Mouse (Mus musculus): ENCODE results near the gene Rbp1.

- TF ChIP-seq EP300 (optimal IDR thresholded peaks at IDR 0.05) (no peak), CTCF (IDR thresholded peaks at IDR 0.05; ENCODE audit: low read depth) (peak; percentile 91)
Measured at GRCm38 (mm10) chr9:98442638-98443037, 19.9 kb downstream of the Rbp1 start.

All from stomach, postnatal 0 days (tissue).